Mouse (Mus musculus) kidney, postnatal 36 days (tissue): Measurements from ENCODE around the gene Nipal4.
"Not testable (repeated sequence)": the region's sequence is repeated elsewhere in the genome, so short reads cannot be mapped to it uniquely, and the experiment has no call there.

Source experiments
- DNase-seq, 2 experiments: peaks; one replicate each; pipeline ENCODE4 v3.0.0; 2021 to 2022; ENCODE audit warnings: mixed read lengths in 2 of 2

Nipal4 gene

GRCm38 (mm10) chr11:46165866-46166585 lies at the start of gene Nipal4:
Gene Nipal4 (minus strand): TSS chr11:46166508.
- peak in 1 of 2 experiments; percentile 13 for DNase-seq

GRCm38 (mm10) chr11:46215354-46215753 lies 49.0 kb upstream of the Nipal4 start:
- DNase-seq, result peak; percentile 50 to 66

GRCm38 (mm10) chr11:46214368-46215230 lies 48.3 kb upstream of the Nipal4 start:
- no peak for DNase-seq

- no peak for DNase-seq
Observed at GRCm38 (mm10) chr11:46213844-46214243, 47.5 kb upstream of the Nipal4 start.

- no peak for DNase-seq
Observed at GRCm38 (mm10) chr11:46211858-46212257, 45.5 kb upstream of the Nipal4 start.

GRCm38 (mm10) chr11:46209884-46210283 lies 43.6 kb upstream of the Nipal4 start:
- peak; percentile 33 to 43 for DNase-seq

GRCm38 (mm10) chr11:46205639-46206409 lies 39.5 kb upstream of the Nipal4 start:
- no peak for DNase-seq

- peak; percentile 54 to 56 for DNase-seq
Observed at GRCm38 (mm10) chr11:46204841-46205240, 38.5 kb upstream of the Nipal4 start.

- no peak for DNase-seq
Observed at GRCm38 (mm10) chr11:46202547-46202887, 36.2 kb upstream of the Nipal4 start.

GRCm38 (mm10) chr11:46201636-46202546 lies 35.6 kb upstream of the Nipal4 start:
- no peak for DNase-seq

- no peak for DNase-seq
Observed at GRCm38 (mm10) chr11:46200664-46201063, 34.4 kb upstream of the Nipal4 start.

GRCm38 (mm10) chr11:46194175-46194574 lies 27.9 kb upstream of the Nipal4 start:
- peak; percentile 60 to 62 for DNase-seq

- no peak for DNase-seq
Observed at GRCm38 (mm10) chr11:46188283-46188682, 22.0 kb upstream of the Nipal4 start.

- DNase-seq, result no peak
Observed at GRCm38 (mm10) chr11:46185486-46185885, 19.2 kb upstream of the Nipal4 start.

- no peak for DNase-seq
Observed at GRCm38 (mm10) chr11:46184946-46185345, 18.6 kb upstream of the Nipal4 start.

- not testable (repeated sequence) for DNase-seq
Observed at GRCm38 (mm10) chr11:46182031-46182430, 15.7 kb upstream of the Nipal4 start.

- no peak for DNase-seq
Observed at GRCm38 (mm10) chr11:46177246-46178043, 11.1 kb upstream of the Nipal4 start.

- DNase-seq, result no peak
Observed at GRCm38 (mm10) chr11:46176155-46176554, 9.8 kb upstream of the Nipal4 start.

GRCm38 (mm10) chr11:46172128-46172527 lies 5.8 kb upstream of the Nipal4 start:
- DNase-seq, result no peak

- no peak for DNase-seq
Observed at GRCm38 (mm10) chr11:46169908-46170307, 3.6 kb upstream of the Nipal4 start.

GRCm38 (mm10) chr11:46168506-46168905 lies 2.2 kb upstream of the Nipal4 start:
- no peak for DNase-seq
